Mouse (Mus musculus): Measurements from ENCODE around the gene Dnajb11.

DNA sequence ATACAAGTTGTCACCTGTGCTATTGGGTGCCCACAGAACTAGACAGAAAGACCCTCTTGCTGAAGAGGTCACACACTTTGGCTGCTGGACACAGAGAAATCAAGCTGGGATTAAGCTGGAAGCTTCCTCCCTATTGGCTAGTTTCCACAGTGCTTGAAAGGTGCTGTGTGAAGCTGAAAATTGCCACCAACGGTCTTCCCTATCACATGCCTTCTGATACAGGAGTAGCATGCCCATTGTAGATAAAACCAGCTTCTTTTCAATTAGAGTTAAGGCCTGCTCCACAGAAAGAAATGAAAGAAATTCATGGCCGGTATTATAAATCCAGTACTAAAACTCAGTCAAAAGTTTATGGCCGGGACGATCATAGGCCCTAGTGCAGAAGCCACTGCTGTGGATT lies 4.9 kb upstream of the Dnajb11 start:
- TF ChIP-seq CTCF (IDR thresholded peaks at IDR 0.05; ENCODE audit: low read depth, low read length) (no peak), GATA1 (IDR thresholded peaks at IDR 0.05; ENCODE audit: borderline replicate concordance, low read length) (no peak)

All from G1E (cell line).